Mouse (Mus musculus): Measurements from ENCODE around the gene Tnrc6c.
A peak's percentile ranks its signal among the peaks of the same experiment; 100 is the strongest.

DNA sequence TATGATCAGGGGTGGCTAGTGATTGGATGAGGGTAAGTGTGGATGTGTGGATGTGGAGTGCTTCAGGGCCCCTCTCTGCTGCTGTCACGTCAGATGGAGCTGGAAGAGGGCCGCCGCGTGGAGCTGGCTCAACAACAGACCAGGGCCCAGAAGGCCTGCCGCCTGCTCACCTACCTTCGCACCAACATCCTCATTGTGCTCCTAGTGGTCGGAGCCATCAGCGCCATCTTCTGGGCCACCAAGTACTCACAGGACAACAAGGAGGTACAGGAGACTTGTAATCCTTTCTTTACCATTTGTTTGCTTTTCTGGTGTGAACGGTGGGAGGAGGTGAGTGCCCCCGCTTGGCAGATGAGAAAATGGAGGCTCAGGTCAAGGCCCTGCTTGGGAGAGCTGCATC is 132.2 kb downstream of the Tnrc6c start:
- TF ChIP-seq CTCF (IDR thresholded peaks at IDR 0.05; ENCODE audit: borderline replicate concordance, insufficient read depth, low read depth, low read length) (peak; percentile 83), POLR2A (IDR thresholded peaks at IDR 0.05; ENCODE audit: borderline replicate concordance, insufficient read depth, low read length) (no peak)
